Mouse (Mus musculus) thymus, postnatal 14 days (tissue): Measurements from ENCODE around the gene Abcc5.
"Not testable (repeated sequence)": the region's sequence is repeated elsewhere in the genome, so short reads cannot be mapped to it uniquely, and the experiment has no call there.

Experiments used
- DNase-seq: peaks from one replicate; pipeline ENCODE4 v3.0.0; 2021

Abcc5 gene

GRCm38 (mm10) chr16:20425855-20426598 is at the start of gene Abcc5:
Gene Abcc5 (minus strand): TSS chr16:20426394.
- peak; percentile 95 for DNase-seq

- DNase-seq, result no peak
Observed at GRCm38 (mm10) chr16:20475335-20475734, 49.1 kb upstream of the Abcc5 start.

- no peak for DNase-seq
Observed at GRCm38 (mm10) chr16:20474786-20475185, 48.6 kb upstream of the Abcc5 start.

- DNase-seq, result no peak
Observed at GRCm38 (mm10) chr16:20474211-20474610, 48.0 kb upstream of the Abcc5 start.

GRCm38 (mm10) chr16:20473748-20474147 is 47.6 kb upstream of the Abcc5 start:
- DNase-seq, result no peak

GRCm38 (mm10) chr16:20471686-20472085 is 45.5 kb upstream of the Abcc5 start:
- no peak for DNase-seq

GRCm38 (mm10) chr16:20470981-20471380 is 44.8 kb upstream of the Abcc5 start:
- DNase-seq, result no peak

- no peak for DNase-seq
Observed at GRCm38 (mm10) chr16:20464725-20465124, 38.5 kb upstream of the Abcc5 start.

GRCm38 (mm10) chr16:20458736-20459135 is 32.5 kb upstream of the Abcc5 start:
- DNase-seq, result peak; percentile 37

- DNase-seq, result no peak
Observed at GRCm38 (mm10) chr16:20456106-20456505, 29.9 kb upstream of the Abcc5 start.

GRCm38 (mm10) chr16:20454155-20454654 is 28.0 kb upstream of the Abcc5 start:
- no peak for DNase-seq

- no peak for DNase-seq
Observed at GRCm38 (mm10) chr16:20451774-20452173, 25.6 kb upstream of the Abcc5 start.

- no peak for DNase-seq
Observed at GRCm38 (mm10) chr16:20445871-20446270, 19.7 kb upstream of the Abcc5 start.

- DNase-seq, result no peak
Observed at GRCm38 (mm10) chr16:20444831-20445388, 18.7 kb upstream of the Abcc5 start.

- peak; percentile 23 for DNase-seq
Observed at GRCm38 (mm10) chr16:20442871-20443270, 16.7 kb upstream of the Abcc5 start.

- DNase-seq, result no peak
Observed at GRCm38 (mm10) chr16:20438673-20439415, 12.7 kb upstream of the Abcc5 start.

- not testable (repeated sequence) for DNase-seq
Observed at GRCm38 (mm10) chr16:20438046-20438445, 11.9 kb upstream of the Abcc5 start.

GRCm38 (mm10) chr16:20436281-20436680 is 10.1 kb upstream of the Abcc5 start:
- DNase-seq, result no peak

GRCm38 (mm10) chr16:20429328-20429727 is 3.1 kb upstream of the Abcc5 start:
- no peak for DNase-seq

- no peak for DNase-seq
Observed at GRCm38 (mm10) chr16:20427566-20427965, 1.4 kb upstream of the Abcc5 start.

GRCm38 (mm10) chr16:20424719-20425650 is 1.2 kb downstream of the Abcc5 start:
- DNase-seq, result peak; percentile 41

- DNase-seq, result no peak
Observed at GRCm38 (mm10) chr16:20424226-20424663, 1.9 kb downstream of the Abcc5 start.
